Mouse (Mus musculus) neural tube, embryonic 14.5 days (tissue): ENCODE data around the gene Tgfb3. TPM values are rescaled to one million over a fixed set of nuclear protein-coding genes. Genes with fewer than 3 reads are reported as not detected.

Source experiments
- ATAC-seq: fragments of 200-750 bp; cut with Nextera tagmentation; 2 replicates; pipeline ENCODE4 v1.8.0; 2017; ENCODE audit warnings: low read depth, mild to moderate bottlenecking, moderate TSS enrichment, moderate library complexity
- H3K27ac ChIP-seq: fragments of 300-500 bp; sonication (generic); 2 replicates; pipeline ENCODE4 v1.5.1; 2014; ENCODE audit warnings: low read depth, mild to moderate bottlenecking, control low read depth, low read length, moderate library complexity, mixed read lengths
- H3K27me3 ChIP-seq: fragments of 300-500 bp; sonication (generic); 2 replicates; pipeline ENCODE4 v1.6.1; 2014; ENCODE audit warnings: low read length; ENCODE audit not compliant: control insufficient read depth, insufficient read depth
- H3K36me3 ChIP-seq: fragments of 300-500 bp; sonication (generic); 2 replicates; pipeline ENCODE4 v1.6.1; 2014; ENCODE audit warnings: low read length, mixed read lengths; ENCODE audit not compliant: control insufficient read depth, insufficient read depth
- H3K4me1 ChIP-seq: fragments of 300-500 bp; sonication (generic); 2 replicates; pipeline ENCODE4 v1.6.1; 2014; ENCODE audit warnings: low read length; ENCODE audit not compliant: control insufficient read depth, insufficient read depth
- H3K4me2 ChIP-seq: fragments of 300-500 bp; sonication (generic); 2 replicates; pipeline ENCODE4 v1.6.1; 2014; ENCODE audit warnings: mild to moderate bottlenecking, low read depth, low read length, control low read depth
- H3K4me3 ChIP-seq: fragments of 300-500 bp; sonication (generic); 2 replicates; pipeline ENCODE4 v1.5.1; 2014; ENCODE audit warnings: low read depth, low read length, control low read depth, mixed read lengths
- H3K9ac ChIP-seq: fragments of 300-500 bp; sonication (generic); replicated peaks from 2 replicates; pipeline ENCODE4 v1.6.1; 2014; ENCODE audit warnings: low read depth, mild to moderate bottlenecking, control low read depth, low read length, mixed read lengths
- H3K9me3 ChIP-seq: fragments of 300-500 bp; sonication (generic); 2 replicates; pipeline ENCODE4 v1.6.1; 2016; ENCODE audit warnings: low read length; ENCODE audit not compliant: control insufficient read depth
- WGBS: fragments of 180-500 bp; shearing (Covaris S2); extraction: QIAGEN DNeasy Blood & Tissue Kit; methylation state at CpG from one replicate; pipeline ENCODE4 v1.1.7; 2014; 5-methylcytosine and 5-hydroxymethylcytosine counted together
- polyA plus RNA-seq: library from polyadenylated mRNA; unstranded; fragments of >200 nt; fragmentation: Nextera tagmentation; extraction: Ambion mirVana; gene quantifications from 2 replicates; pipeline ENCODE4 v1.2.1, GENCODE M21; 2014

Tgfb3 gene
- polyA plus RNA-seq, 1 experiment from 2014 or later, result 2.8 TPM

- no peaks in the 10 kb centered on the region for H3K27me3 ChIP-seq
- no peak overlapping the region; the same call in 1 of the 2 replicates for H3K4me3 ChIP-seq
- no peaks in the 10 kb centered on the region for H3K36me3 ChIP-seq
- no peaks in the 10 kb centered on the region for H3K9me3 ChIP-seq
- 9% methylated on average over 13 of the region's 13 CpGs for WGBS
- H3K27ac ChIP-seq, result no peak overlapping the region
- H3K9ac ChIP-seq, result no peak overlapping the region; the same call in 1 of the 2 replicates
- no peak for ATAC-seq
- H3K4me1 ChIP-seq, result peaks cover 12% of the 10 kb centered on the region
- peak overlapping the region; percentile 95 for H3K4me2 ChIP-seq
These were observed 2.4 kb downstream of the Tgfb3 start for GRCm38 (mm10) chr12:86076321-86076901.

DNA sequence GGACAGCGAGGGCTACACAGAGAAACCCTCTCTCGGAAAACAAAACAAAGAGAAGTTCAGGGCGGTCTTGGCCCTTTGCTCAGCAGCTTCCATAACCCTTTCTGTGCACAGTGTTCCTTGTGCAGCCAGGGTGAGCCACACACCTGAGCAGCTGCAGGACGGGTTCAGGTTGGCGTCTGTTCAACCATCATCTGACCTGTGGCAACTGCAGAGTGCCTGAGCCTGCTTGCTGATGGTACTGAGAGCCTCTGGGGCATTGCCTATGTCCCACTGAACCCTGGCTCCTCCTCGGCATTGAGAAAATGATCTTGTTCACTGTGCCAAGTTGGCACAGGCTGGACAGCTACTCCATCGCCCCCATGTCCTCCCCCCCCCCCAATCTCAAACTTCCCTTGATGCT is 3.5 kb downstream of the Tgfb3 start:
- H3K9ac ChIP-seq, result no peak overlapping the region
- no peak for ATAC-seq
- no peaks in the 10 kb centered on the region for H3K9me3 ChIP-seq
- H3K4me2 ChIP-seq, result no peak overlapping the region
- H3K27ac ChIP-seq, result no peak overlapping the region
- no peak overlapping the region for H3K4me3 ChIP-seq
- no peaks in the 10 kb centered on the region for H3K36me3 ChIP-seq
- 87% methylated on average over 7 of the region's 7 CpGs for WGBS
- H3K4me1 ChIP-seq, result peaks cover 12% of the 10 kb centered on the region
- H3K27me3 ChIP-seq, result no peaks in the 10 kb centered on the region

DNA sequence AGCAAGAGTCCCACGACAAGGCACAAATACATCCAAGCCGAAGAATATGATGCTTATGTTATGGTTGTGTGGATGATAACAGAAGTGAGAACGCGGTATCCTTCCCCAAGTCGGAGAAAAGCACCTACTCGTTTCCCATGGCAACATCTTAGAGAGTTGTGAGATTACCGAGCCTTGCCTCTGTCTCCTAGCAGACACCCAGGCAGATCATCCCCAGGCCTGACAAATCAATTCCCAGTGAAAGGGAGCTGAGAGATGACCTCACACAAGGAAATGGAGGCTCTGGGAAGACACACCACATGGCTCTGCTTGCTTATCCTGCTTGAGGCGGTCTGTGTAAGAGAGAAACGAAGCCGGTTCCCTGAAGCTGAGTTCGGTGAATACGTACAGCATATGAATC is 4.2 kb downstream of the Tgfb3 start:
- H3K4me3 ChIP-seq, result no peak overlapping the region
- H3K27me3 ChIP-seq, result no peaks in the 10 kb centered on the region
- H3K4me1 ChIP-seq, result peaks cover 12% of the 10 kb centered on the region
- H3K9ac ChIP-seq, result no peak overlapping the region
- no peak overlapping the region for H3K4me2 ChIP-seq
- no peak overlapping the region for H3K27ac ChIP-seq
- no peaks in the 10 kb centered on the region for H3K36me3 ChIP-seq
- ATAC-seq, result no peak
- WGBS, result 83% methylated on average over 12 of the region's 12 CpGs
- no peaks in the 10 kb centered on the region for H3K9me3 ChIP-seq

- Histone ChIP-seq H3K9ac (no peak overlapping the region), H3K4me3 (no peak overlapping the region), H3K27ac (no peak overlapping the region), H3K27me3 (no peaks in the 10 kb centered on the region), H3K9me3 (no peaks in the 10 kb centered on the region), H3K4me1 (peaks cover 6% of the 10 kb centered on the region), H3K36me3 (no peaks in the 10 kb centered on the region), H3K4me2 (no peak overlapping the region)
- WGBS, result 57% methylated on average over 6 of the region's 6 CpGs
- ATAC-seq, result no peak
These were observed 7.4 kb downstream of the Tgfb3 start for GRCm38 (mm10) chr12:86071432-86071831.

- no peaks in the 10 kb centered on the region for H3K4me1 ChIP-seq
- no peak overlapping the region for H3K9ac ChIP-seq
- no peak overlapping the region for H3K4me2 ChIP-seq
- H3K4me3 ChIP-seq, result no peak overlapping the region
- no peak for ATAC-seq
- H3K36me3 ChIP-seq, result no peaks in the 10 kb centered on the region
- no peak overlapping the region for H3K27ac ChIP-seq
- no peaks in the 10 kb centered on the region for H3K27me3 ChIP-seq
- H3K9me3 ChIP-seq, result no peaks in the 10 kb centered on the region
These were observed 14.0 kb downstream of the Tgfb3 start for GRCm38 (mm10) chr12:86064796-86065195.

DNA sequence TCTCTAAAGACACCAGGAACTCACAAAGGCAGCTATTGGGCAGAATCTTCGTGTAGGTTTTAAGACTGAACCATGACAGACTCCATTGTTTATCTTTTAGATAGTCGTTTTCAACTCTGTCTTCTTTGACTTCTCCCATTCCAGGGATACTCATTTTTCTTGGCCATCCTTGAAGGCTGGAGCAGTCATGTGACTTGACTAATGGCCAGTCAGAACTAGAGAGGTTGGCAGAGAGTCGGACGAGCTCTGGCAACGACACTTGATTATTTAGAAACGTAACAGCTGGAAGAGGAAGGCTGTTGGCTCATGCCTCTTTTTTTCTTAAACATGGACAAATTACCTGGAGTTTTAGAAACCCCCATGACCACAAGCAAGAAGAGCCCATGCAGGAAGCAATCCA is 19.5 kb downstream of the Tgfb3 start:
- Histone ChIP-seq H3K9ac (no peak overlapping the region), H3K27ac (no peak overlapping the region), H3K4me2 (no peak overlapping the region), H3K9me3 (no peaks in the 10 kb centered on the region), H3K27me3 (no peaks in the 10 kb centered on the region), H3K4me3 (no peak overlapping the region), H3K36me3 (no peaks in the 10 kb centered on the region), H3K4me1 (no peaks in the 10 kb centered on the region)
- ATAC-seq, result no peak
- 84% methylated on average over 6 of the region's 6 CpGs for WGBS

DNA sequence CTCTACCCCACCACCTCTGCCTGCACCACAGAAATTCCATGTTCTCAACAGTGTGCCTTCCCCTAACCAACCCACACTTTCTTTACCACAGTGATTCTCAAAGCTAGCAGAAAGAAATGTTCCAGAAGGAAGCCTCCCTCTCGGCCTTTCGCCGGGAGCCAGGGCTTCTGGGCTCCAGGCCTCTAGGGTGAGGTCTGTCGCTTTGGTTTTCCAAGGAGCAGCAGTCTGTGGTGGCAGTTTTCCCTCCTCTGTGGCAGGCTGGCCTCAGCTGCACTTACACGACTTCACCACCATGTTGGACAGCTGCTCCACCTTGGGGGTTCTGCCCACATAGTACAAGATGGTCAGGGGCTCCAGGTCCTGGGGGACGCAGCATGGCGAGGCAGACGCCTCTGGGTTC is 21.3 kb downstream of the Tgfb3 start:
- H3K4me2 ChIP-seq, result no peak overlapping the region
- no peak overlapping the region for H3K9ac ChIP-seq
- WGBS, result 86% methylated on average over 8 of the region's 8 CpGs
- H3K4me1 ChIP-seq, result no peaks in the 10 kb centered on the region
- no peaks in the 10 kb centered on the region for H3K9me3 ChIP-seq
- no peak for ATAC-seq
- no peaks in the 10 kb centered on the region for H3K27me3 ChIP-seq
- H3K27ac ChIP-seq, result no peak overlapping the region
- H3K36me3 ChIP-seq, result no peaks in the 10 kb centered on the region
- H3K4me3 ChIP-seq, result no peak overlapping the region

- WGBS, result 84% methylated on average over 8 of the region's 8 CpGs
- no peaks in the 10 kb centered on the region for H3K27me3 ChIP-seq
- ATAC-seq, result no peak
- no peak overlapping the region for H3K9ac ChIP-seq
- H3K4me1 ChIP-seq, result no peaks in the 10 kb centered on the region
- no peak overlapping the region for H3K4me2 ChIP-seq
- H3K36me3 ChIP-seq, result no peaks in the 10 kb centered on the region
- H3K4me3 ChIP-seq, result no peak overlapping the region
- H3K27ac ChIP-seq, result no peak overlapping the region
- H3K9me3 ChIP-seq, result no peaks in the 10 kb centered on the region
These were observed 21.9 kb downstream of the Tgfb3 start for GRCm38 (mm10) chr12:86056976-86057375.

DNA sequence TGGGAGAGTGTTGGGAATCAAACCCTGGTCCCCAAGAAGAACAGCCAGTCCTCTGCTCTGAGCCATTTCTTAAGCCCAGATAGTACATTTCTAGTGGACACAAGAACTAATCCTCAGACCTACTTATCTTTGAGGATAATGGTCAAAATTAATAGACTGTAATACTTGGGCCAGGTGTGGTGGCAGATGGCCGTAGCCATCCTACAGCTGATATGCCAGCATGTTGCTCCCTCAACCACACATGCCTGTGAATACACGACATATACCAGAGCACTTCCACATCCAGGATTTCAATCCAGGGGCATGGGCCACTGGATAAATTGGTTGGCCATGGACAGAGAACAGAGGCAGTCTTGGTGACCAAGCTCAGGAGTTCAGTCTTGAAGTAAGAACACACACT is 23.5 kb downstream of the Tgfb3 start:
- ATAC-seq, result no peak
- no peaks in the 10 kb centered on the region for H3K36me3 ChIP-seq
- WGBS, result 98% methylated on average over 2 of the region's 2 CpGs
- H3K4me3 ChIP-seq, result no peak overlapping the region
- H3K4me2 ChIP-seq, result no peak overlapping the region
- H3K27ac ChIP-seq, result no peak overlapping the region
- H3K27me3 ChIP-seq, result no peaks in the 10 kb centered on the region
- H3K9me3 ChIP-seq, result no peaks in the 10 kb centered on the region
- no peak overlapping the region for H3K9ac ChIP-seq
- no peaks in the 10 kb centered on the region for H3K4me1 ChIP-seq
